Mouse (Mus musculus): ENCODE measurements around the gene Ap1g2. TPM values are rescaled to one million over a fixed set of nuclear protein-coding genes. Genes with fewer than 3 reads are reported as not detected.

The Ap1g2 gene
- polyA plus RNA-seq, 1 experiment: 16.9 TPM

GRCm38 (mm10) chr14:55118852-55119251, 12.5 kb upstream of the Ap1g2 start:
- 0 out of 2 replicates have a peak, but pooled peaks cover 2% of the 10 kb centered on the region for H3K4me1 ChIP-seq (ENCODE audit: control insufficient read depth, insufficient read depth, insufficient read length, low read length)
- no peak overlapping the region for H3K4me3 ChIP-seq (ENCODE audit: insufficient read depth, low read depth, low read length)
- H3K27ac ChIP-seq (replicated peaks; ENCODE audit: low read depth, low read length): no peak overlapping the region

GRCm38 (mm10) chr14:55116425-55117200, 10.2 kb upstream of the Ap1g2 start, which contains the start of gene Jph4:
Gene Jph4, minus strand, starts transcription at chr14:55116935.
- Histone ChIP-seq H3K4me1 (ENCODE audit: control insufficient read depth, insufficient read depth, insufficient read length, low read length) (0 out of 2 replicates have a peak, but pooled peaks cover 2% of the 10 kb centered on the region), H3K4me3 (ENCODE audit: insufficient read depth, low read depth, low read length) (no peak within 1 kb of the TSS), H3K27ac (replicated peaks; ENCODE audit: low read depth, low read length) (no peak within 1 kb of the TSS)

GRCm38 (mm10) chr14:55115846-55116245, 9.5 kb upstream of the Ap1g2 start:
- no peak overlapping the region for H3K27ac ChIP-seq (replicated peaks; ENCODE audit: low read depth, low read length)
- H3K4me3 ChIP-seq (ENCODE audit: insufficient read depth, low read depth, low read length): no peak overlapping the region
- H3K4me1 ChIP-seq (ENCODE audit: control insufficient read depth, insufficient read depth, insufficient read length, low read length): 0 out of 2 replicates have a peak, but pooled peaks cover 2% of the 10 kb centered on the region

GRCm38 (mm10) chr14:55114759-55115701, 8.6 kb upstream of the Ap1g2 start:
- Histone ChIP-seq H3K4me1 (ENCODE audit: control insufficient read depth, insufficient read depth, insufficient read length, low read length) (0 out of 2 replicates have a peak, but pooled peaks cover 2% of the 10 kb centered on the region), H3K27ac (replicated peaks; ENCODE audit: low read depth, low read length) (no peak overlapping the region), H3K4me3 (ENCODE audit: insufficient read depth, low read depth, low read length) (peak overlapping the region; percentile 47)

GRCm38 (mm10) chr14:55113975-55114645, 7.7 kb upstream of the Ap1g2 start:
- H3K4me3 ChIP-seq (ENCODE audit: insufficient read depth, low read depth, low read length): peak overlapping the region; percentile 47
- H3K27ac ChIP-seq (replicated peaks; ENCODE audit: low read depth, low read length): no peak overlapping the region
- H3K4me1 ChIP-seq (ENCODE audit: control insufficient read depth, insufficient read depth, insufficient read length, low read length): 0 out of 2 replicates have a peak, but pooled peaks cover 2% of the 10 kb centered on the region

- no peak overlapping the region for H3K27ac ChIP-seq (replicated peaks; ENCODE audit: low read depth, low read length)
- no peak overlapping the region for H3K4me3 ChIP-seq (ENCODE audit: insufficient read depth, low read depth, low read length)
- H3K4me1 ChIP-seq (ENCODE audit: control insufficient read depth, insufficient read depth, insufficient read length, low read length): 0 out of 2 replicates have a peak, but pooled peaks cover 2% of the 10 kb centered on the region
These were observed 7.1 kb upstream of the Ap1g2 start for GRCm38 (mm10) chr14:55113351-55113974.

GRCm38 (mm10) chr14:55111720-55112119, 5.3 kb upstream of the Ap1g2 start:
- H3K4me3 ChIP-seq (ENCODE audit: insufficient read depth, low read depth, low read length): no peak overlapping the region
- 0 out of 2 replicates have a peak, but pooled peaks cover 2% of the 10 kb centered on the region for H3K4me1 ChIP-seq (ENCODE audit: control insufficient read depth, insufficient read depth, insufficient read length, low read length)
- H3K27ac ChIP-seq (replicated peaks; ENCODE audit: low read depth, low read length): no peak overlapping the region

GRCm38 (mm10) chr14:55110076-55110475, 3.7 kb upstream of the Ap1g2 start:
- Histone ChIP-seq H3K27ac (replicated peaks; ENCODE audit: low read depth, low read length) (no peak overlapping the region), H3K4me3 (ENCODE audit: insufficient read depth, low read depth, low read length) (no peak overlapping the region)

GRCm38 (mm10) chr14:55109048-55109873, 2.9 kb upstream of the Ap1g2 start:
- peaks cover 4% of the 10 kb centered on the region; the same call in 1 of the 2 replicates for H3K4me1 ChIP-seq (ENCODE audit: control insufficient read depth, insufficient read depth, insufficient read length, low read length)
- no peak overlapping the region for H3K27ac ChIP-seq (replicated peaks; ENCODE audit: low read depth, low read length)
- no peak overlapping the region for H3K4me3 ChIP-seq (ENCODE audit: insufficient read depth, low read depth, low read length)

More at GRCm38 (mm10) chr14:55110076-55110475, 3.7 kb upstream of the Ap1g2 start:
- H3K4me1 ChIP-seq (ENCODE audit: control insufficient read depth, insufficient read depth, insufficient read length, low read length): peaks cover 4% of the 10 kb centered on the region; the same call in 1 of the 2 replicates

GRCm38 (mm10) chr14:55108202-55108870, 1.9 kb upstream of the Ap1g2 start:
- no peak overlapping the region for H3K27ac ChIP-seq (replicated peaks; ENCODE audit: low read depth, low read length)
- peaks cover 4% of the 10 kb centered on the region; the same call in 1 of the 2 replicates for H3K4me1 ChIP-seq (ENCODE audit: control insufficient read depth, insufficient read depth, insufficient read length, low read length)
- H3K4me3 ChIP-seq (ENCODE audit: insufficient read depth, low read depth, low read length): no peak overlapping the region

- Histone ChIP-seq H3K27ac (replicated peaks; ENCODE audit: low read depth, low read length) (no peak overlapping the region), H3K4me3 (ENCODE audit: insufficient read depth, low read depth, low read length) (no peak overlapping the region), H3K4me1 (ENCODE audit: control insufficient read depth, insufficient read depth, insufficient read length, low read length) (peaks cover 4% of the 10 kb centered on the region; the same call in 1 of the 2 replicates)
These were observed 597 bp upstream of the Ap1g2 start for GRCm38 (mm10) chr14:55106990-55107389.

- Histone ChIP-seq H3K4me3 (ENCODE audit: insufficient read depth, low read depth, low read length) (peak overlapping the region; percentile 92), H3K27ac (replicated peaks; ENCODE audit: low read depth, low read length) (no peak overlapping the region), H3K4me1 (ENCODE audit: control insufficient read depth, insufficient read depth, insufficient read length, low read length) (peaks cover 4% of the 10 kb centered on the region; the same call in 1 of the 2 replicates)
These were observed 1.0 kb downstream of the Ap1g2 start for GRCm38 (mm10) chr14:55105386-55105785.

GRCm38 (mm10) chr14:55104365-55104764, 2.0 kb downstream of the Ap1g2 start:
- Histone ChIP-seq H3K4me3 (ENCODE audit: insufficient read depth, low read depth, low read length) (no peak overlapping the region), H3K27ac (replicated peaks; ENCODE audit: low read depth, low read length) (no peak overlapping the region), H3K4me1 (ENCODE audit: control insufficient read depth, insufficient read depth, insufficient read length, low read length) (peaks cover 4% of the 10 kb centered on the region; the same call in 1 of the 2 replicates)
